Mouse (Mus musculus): ENCODE data around the gene Sirt1. TPM values are rescaled to one million over a fixed set of nuclear protein-coding genes. Genes with fewer than 3 reads are reported as not detected.

Sirt1 gene
- 5.4 and 6.8 TPM in 2 replicates for polyA plus RNA-seq (2016; fragmentation: Nextera tagmentation; extraction: Ambion mirVana)

DNA sequence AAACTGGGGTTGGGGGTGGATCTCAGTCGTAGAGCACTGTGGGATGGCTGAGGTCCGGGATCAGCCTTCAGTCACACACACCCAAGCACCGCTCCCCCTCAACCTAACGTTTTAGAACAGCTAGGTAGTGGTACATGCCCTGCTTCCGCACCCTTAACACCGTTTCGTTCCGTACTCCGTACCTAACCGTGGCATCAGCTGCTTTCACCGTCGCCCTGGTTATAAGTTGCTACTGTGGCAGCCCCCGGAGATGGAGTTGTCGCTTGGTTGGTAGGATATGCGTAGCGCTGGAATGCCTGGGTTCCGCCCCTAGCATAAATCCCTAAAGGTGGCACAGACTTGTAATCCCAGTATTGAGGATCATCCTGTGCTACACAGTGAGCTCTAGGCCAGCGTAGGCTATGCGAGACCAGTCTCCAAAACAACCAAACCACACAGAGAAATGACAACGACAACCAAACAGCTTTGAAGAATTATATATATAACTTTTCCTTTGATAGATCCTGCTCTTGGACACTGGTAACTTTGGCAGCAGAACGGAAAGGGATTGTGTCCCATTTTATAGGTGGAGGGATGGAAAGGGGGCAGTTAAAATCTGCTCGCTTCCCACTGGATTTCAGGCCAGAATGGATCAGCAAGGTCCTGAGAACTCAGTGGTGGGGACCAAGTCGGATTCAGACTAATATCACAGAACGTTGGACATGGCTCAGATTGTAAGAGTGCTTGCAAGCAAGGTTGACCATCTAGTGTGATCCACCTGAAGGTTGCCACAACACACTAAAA lies at the start of gene Sirt1:
Sirt1 (minus strand) TSS at position 207 of the 783 bp plus-strand sequence.
- Histone ChIP-seq H3K4me3 (peak within 1 kb of the TSS; percentile 65), H3K9me3 (no peaks in the 10 kb centered on the region), H3K4me1 (peaks cover 14% of the 10 kb centered on the region), H3K27ac (peak within 1 kb of the TSS; percentile 73), H3K36me3 (replicated peaks) (no peaks in the 10 kb centered on the region), H3K27me3 (ENCODE audit: poor library complexity, severe bottlenecking) (peaks cover 16% of the 10 kb centered on the region)
- 6% methylated on average over 24 of the region's 24 CpGs for WGBS
- DNase-seq (ENCODE audit: extremely low spot score, low spot score) = peak; percentile 23

DNA sequence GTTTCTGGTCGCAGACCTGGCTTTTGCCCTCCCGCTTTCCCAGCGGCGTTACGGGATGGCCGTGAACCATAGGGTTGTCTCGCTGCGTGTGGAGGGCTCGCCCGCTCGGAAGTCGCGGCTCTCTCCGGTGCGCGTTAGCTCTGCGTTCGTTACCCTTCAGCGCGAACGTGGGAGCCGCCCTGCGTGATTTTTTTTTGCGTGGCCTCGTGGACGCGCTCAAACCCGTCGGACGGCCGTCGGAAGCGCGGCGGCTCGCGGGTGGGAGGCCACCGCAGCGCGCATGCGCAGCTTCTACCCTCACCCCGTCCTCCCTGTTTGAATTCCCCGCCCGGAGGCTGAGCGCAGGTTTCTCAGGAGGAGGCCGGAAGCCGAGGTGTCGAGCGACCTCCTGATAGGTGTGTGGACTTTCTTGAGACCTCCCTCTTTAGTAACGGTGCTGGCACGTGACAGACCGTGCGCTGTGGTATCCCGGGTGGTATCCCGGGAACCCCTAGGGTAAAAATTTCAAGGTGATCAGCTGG lies 48.3 kb upstream of the Sirt1 start, which contains the start of gene Ctnna3:
Ctnna3 (plus strand) TSS at position 314 of the 521 bp plus-strand sequence.
- under 1% methylated on average over 55 of the region's 55 CpGs for WGBS
- peaks cover 6% of the 10 kb centered on the region; the same call in 1 of the 2 replicates for H3K4me1 ChIP-seq
- H3K9me3 ChIP-seq = no peaks in the 10 kb centered on the region
- peak within 1 kb of the TSS; percentile 94 for H3K27ac ChIP-seq
- H3K4me3 ChIP-seq = peak within 1 kb of the TSS; percentile 70
- no peaks in the 10 kb centered on the region for H3K36me3 ChIP-seq (replicated peaks)
- H3K27me3 ChIP-seq (ENCODE audit: poor library complexity, severe bottlenecking) = no peaks in the 10 kb centered on the region
- peak; percentile 92 for DNase-seq (ENCODE audit: extremely low spot score, low spot score)

DNA sequence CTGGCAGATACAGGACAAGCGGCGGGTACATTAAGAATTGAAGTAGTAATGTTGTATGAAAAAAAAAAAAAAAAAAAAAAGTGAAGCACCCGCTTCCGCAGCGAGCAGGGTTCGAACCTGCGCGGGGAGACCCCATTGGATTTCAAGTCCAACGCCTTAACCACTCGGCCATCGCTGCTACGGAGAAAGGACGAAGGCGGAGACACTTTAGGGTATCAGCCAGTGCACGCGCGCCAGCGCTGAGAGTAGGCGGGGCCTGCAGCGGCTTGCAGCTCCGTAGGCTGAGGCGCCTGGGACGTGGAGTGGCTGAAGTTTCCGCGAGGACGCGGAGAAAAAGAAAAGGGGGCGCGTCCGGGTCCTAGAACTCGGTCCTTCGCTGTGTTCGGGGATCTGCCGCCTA lies 47.9 kb upstream of the Sirt1 start:
- Histone ChIP-seq H3K27ac (peak overlapping the region; percentile 94), H3K36me3 (replicated peaks) (no peaks in the 10 kb centered on the region), H3K9me3 (no peaks in the 10 kb centered on the region), H3K4me3 (peak overlapping the region; percentile 70), H3K4me1 (peaks cover 6% of the 10 kb centered on the region; the same call in 1 of the 2 replicates), H3K27me3 (ENCODE audit: poor library complexity, severe bottlenecking) (no peaks in the 10 kb centered on the region)
- peak; percentile 100 for DNase-seq (ENCODE audit: extremely low spot score, low spot score)
- WGBS = 0% methylated on average over 34 of the region's 34 CpGs

DNA sequence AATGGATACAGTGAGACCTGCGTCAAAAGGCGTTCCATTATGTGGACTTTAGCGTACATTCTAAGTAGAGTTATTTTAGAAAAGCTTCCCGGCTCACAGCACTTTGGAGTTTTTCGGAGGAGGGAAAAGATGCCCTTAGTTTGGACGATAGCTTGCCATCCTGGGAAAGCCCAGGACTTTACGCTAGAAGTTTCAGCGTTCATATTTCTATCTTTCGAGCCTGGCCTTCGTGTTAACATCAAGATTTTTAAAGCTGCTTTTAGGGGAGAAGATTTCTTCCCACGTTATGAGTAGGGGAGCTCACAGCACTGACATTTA lies 47.5 kb upstream of the Sirt1 start:
- no peak for DNase-seq (ENCODE audit: extremely low spot score, low spot score)
- Histone ChIP-seq H3K4me3 (peak overlapping the region; percentile 70), H3K9me3 (no peaks in the 10 kb centered on the region), H3K27ac (peak overlapping the region; percentile 79), H3K36me3 (replicated peaks) (no peaks in the 10 kb centered on the region), H3K4me1 (peaks cover 6% of the 10 kb centered on the region; the same call in 1 of the 2 replicates), H3K27me3 (ENCODE audit: poor library complexity, severe bottlenecking) (no peaks in the 10 kb centered on the region)
- 4% methylated on average over 11 of the region's 11 CpGs for WGBS

DNA sequence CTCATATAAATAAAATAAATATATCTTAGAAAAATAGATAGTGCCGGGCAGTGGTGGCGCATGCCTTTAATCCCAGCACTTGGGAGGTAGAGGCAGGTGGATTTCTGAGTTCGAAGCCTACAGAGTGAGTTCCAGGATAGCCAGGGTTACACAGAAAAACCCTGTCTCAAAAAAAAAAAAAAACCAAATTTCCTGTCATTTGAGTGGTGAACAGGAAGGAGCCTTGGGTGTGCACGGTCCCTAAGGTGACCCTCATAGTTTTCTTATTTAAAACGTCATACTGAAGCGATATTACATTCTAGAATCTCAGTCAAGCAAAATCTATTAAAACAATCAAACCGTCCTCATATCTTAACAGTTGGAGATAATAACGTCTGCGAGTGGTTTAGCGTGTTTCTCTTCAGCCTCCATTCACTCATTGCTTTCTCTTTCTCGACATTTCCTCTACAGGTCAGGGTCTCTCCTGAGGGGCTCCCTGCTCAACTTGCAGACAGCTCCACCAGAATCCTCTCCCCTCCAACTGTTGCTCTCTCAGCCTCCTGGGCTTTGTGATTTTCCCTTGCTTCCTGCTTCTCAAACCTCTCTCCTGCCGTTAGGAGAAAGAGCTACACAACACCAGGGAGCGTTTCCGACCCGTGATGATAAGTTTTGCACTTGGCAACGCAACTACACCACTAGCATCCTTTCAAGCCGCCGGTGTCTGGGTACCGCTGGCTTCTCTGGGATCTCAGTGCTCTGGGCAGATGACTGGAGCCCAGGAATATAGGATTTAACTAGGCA lies 46.9 kb upstream of the Sirt1 start:
- Histone ChIP-seq H3K27me3 (ENCODE audit: poor library complexity, severe bottlenecking) (no peaks in the 10 kb centered on the region), H3K9me3 (no peaks in the 10 kb centered on the region), H3K27ac (peak overlapping the region; percentile 79), H3K4me1 (peaks cover 6% of the 10 kb centered on the region; the same call in 1 of the 2 replicates), H3K4me3 (peak overlapping the region; percentile 70), H3K36me3 (replicated peaks) (no peaks in the 10 kb centered on the region)
- peak; percentile 58 for DNase-seq (ENCODE audit: extremely low spot score, low spot score)
- 29% methylated on average over 19 of the region's 19 CpGs for WGBS

DNA sequence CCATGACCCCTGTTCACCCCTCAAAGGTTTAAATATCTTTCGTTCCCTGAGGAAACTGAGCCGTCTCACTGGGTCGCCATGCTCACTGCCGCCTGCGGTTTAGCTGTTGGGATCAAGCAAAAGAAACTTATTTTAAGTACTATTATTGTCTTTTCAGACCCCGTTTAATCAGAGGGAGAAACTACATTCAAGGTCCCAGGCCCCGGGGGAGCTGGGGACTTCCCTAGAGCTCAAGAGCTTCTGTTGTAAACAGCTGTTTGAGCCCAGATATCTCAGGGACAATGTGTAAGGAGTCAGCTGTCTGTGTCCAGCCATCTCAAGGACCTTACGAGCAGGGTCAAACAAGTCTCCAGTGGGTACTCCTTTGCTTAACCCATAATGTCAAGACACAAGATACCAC lies 45.6 kb upstream of the Sirt1 start:
- Histone ChIP-seq H3K9me3 (no peaks in the 10 kb centered on the region), H3K4me3 (no peak overlapping the region), H3K36me3 (replicated peaks) (no peaks in the 10 kb centered on the region), H3K4me1 (peaks cover 6% of the 10 kb centered on the region; the same call in 1 of the 2 replicates), H3K27ac (no peak overlapping the region), H3K27me3 (ENCODE audit: poor library complexity, severe bottlenecking) (no peaks in the 10 kb centered on the region)
- no peak for DNase-seq (ENCODE audit: extremely low spot score, low spot score)
- 81% methylated on average over 8 of the region's 8 CpGs for WGBS

DNA sequence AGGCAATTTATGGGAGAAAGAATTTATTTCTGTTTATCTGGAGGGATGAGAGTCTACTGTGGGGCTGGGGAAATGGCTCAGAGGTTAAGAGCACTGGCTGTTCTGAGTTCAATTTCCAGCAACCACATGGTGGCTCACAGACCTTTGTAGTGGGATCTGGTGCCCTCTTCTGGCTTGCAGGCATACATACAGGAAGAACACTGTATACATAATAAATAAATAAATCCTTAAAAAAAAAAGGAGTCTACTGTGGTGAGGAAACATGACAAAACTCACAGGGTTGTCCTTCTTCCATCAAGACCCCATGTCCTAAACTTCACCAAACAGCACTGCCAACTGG lies 42.9 kb upstream of the Sirt1 start:
- Histone ChIP-seq H3K27me3 (ENCODE audit: poor library complexity, severe bottlenecking) (no peaks in the 10 kb centered on the region), H3K27ac (no peak overlapping the region), H3K4me1 (peaks cover 6% of the 10 kb centered on the region; the same call in 1 of the 2 replicates), H3K36me3 (replicated peaks) (no peaks in the 10 kb centered on the region), H3K9me3 (no peaks in the 10 kb centered on the region), H3K4me3 (no peak overlapping the region)
- no peak for DNase-seq (ENCODE audit: extremely low spot score, low spot score)

DNA sequence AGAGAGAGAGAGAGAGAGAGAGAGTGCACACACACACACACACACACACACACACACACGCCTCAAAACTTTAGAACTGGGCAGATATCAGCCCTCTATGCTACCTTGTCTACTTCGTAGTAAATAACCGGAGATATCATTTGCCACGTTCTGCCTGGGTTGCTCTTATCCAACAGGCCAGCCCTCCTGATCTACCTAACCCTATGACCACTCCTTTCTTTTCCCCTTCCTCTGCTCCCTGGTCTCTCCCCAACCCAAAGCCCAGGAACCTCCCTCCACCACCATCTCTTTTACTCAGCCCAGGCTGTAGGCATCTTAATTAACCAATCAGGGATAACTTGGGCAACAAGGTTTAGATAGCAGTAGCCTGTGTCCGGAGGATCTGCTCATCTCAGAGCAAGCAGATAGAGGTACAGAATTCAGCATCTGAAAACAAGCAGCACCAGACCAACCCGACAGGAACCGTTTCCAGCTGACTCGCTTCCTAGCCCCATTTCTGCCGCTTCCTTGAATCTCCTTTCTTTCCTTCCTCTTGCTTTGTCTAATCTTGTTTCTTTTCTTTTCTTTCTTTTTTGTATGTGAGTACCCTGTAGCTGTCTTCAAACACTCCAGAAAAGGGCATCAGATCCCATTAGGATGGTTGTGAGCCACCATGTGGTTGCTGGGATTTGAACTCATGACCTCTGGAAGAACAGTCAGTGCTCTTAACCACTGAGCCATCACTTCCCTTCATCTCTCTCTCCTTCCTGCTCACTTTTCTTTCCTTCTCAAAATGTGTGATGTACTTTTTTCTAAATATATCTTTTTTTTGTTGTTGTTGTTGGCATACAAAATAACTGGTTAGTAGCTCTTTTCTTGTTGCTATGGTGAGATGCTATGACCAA lies 42.3 kb upstream of the Sirt1 start:
- Histone ChIP-seq H3K27ac (no peak overlapping the region), H3K4me1 (peaks cover 6% of the 10 kb centered on the region; the same call in 1 of the 2 replicates), H3K27me3 (ENCODE audit: poor library complexity, severe bottlenecking) (no peaks in the 10 kb centered on the region), H3K36me3 (replicated peaks) (no peaks in the 10 kb centered on the region), H3K9me3 (no peaks in the 10 kb centered on the region), H3K4me3 (no peak overlapping the region)
- no peak for DNase-seq (ENCODE audit: extremely low spot score, low spot score)
- 87% methylated on average over 9 of the region's 9 CpGs for WGBS

DNA sequence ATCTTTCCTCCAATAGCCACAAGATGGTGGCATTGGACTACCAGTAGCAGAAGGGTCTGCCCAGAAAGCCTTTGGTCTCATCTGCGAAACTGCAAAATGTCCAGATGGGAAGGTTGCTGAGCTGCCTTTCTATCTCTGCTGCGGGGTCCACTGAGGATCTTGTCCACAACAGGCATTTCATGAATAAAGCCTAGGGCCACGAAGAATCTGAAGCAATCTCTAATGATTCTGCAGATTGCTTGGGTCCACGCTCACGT lies 41.2 kb upstream of the Sirt1 start:
- DNase-seq (ENCODE audit: extremely low spot score, low spot score) = no peak
- WGBS = 92% methylated on average over 5 of the region's 5 CpGs
- Histone ChIP-seq H3K4me1 (no peaks in the 10 kb centered on the region), H3K27ac (no peak overlapping the region), H3K27me3 (ENCODE audit: poor library complexity, severe bottlenecking) (no peaks in the 10 kb centered on the region), H3K4me3 (no peak overlapping the region), H3K9me3 (no peaks in the 10 kb centered on the region), H3K36me3 (replicated peaks) (no peaks in the 10 kb centered on the region)

DNA sequence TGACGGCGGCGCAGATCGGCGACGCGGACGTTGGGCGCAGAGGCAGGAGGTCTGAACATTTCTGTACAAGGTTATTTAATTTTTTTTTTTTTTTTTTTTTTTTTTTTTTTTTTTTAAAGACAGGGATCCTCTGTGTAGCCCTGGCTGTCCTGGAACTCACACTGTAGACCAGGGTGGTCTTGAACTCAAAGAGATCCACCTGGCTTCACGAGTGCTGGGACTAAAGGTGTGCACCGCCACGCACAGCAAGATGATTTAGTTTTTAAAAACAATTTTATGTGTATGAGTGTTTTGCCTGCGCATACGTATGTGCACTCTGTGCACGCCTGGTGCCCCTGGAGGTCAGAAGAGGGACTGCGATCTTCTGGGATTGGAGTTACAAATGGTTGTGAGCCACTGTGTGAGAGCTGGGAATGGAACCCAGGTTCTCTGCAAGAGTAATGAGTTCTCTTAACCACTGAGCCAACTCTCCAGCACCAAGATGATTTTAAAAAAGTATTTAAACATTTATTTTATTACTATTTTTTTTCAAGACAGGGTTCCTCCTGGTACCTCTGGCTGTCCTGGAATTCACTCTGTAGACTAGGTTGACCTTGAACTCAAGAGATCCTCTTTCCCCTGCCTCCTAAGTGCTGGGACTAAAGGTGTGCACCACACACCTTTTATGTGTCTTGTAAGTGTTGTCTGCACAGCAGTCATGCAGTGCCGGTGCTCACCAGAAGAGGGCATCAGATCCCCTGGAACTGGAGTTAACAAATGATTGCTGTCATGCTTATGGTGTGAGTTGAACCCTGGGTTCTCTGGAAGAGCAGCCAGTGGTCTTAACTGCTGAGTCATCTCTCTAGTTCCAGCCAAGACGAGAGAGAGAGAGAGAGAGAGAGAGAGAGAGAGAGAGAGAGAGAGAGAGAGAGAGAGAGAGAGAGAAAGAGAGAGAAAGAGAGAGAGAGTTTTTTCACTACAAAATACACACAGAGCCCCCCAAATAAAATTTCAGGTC lies 40.5 kb upstream of the Sirt1 start, which contains the start of gene Gm7075:
Gm7075 (minus strand) TSS at position 51 of the 997 bp plus-strand sequence.
- H3K27me3 ChIP-seq (ENCODE audit: poor library complexity, severe bottlenecking) = no peaks in the 10 kb centered on the region
- H3K36me3 ChIP-seq (replicated peaks) = no peaks in the 10 kb centered on the region
- peak; percentile 55 for DNase-seq (ENCODE audit: extremely low spot score, low spot score)
- 92% methylated on average over 18 of the region's 18 CpGs for WGBS
- no peak within 1 kb of the TSS for H3K4me3 ChIP-seq
- no peak within 1 kb of the TSS for H3K27ac ChIP-seq
- H3K9me3 ChIP-seq = no peaks in the 10 kb centered on the region
- no peaks in the 10 kb centered on the region for H3K4me1 ChIP-seq

DNA sequence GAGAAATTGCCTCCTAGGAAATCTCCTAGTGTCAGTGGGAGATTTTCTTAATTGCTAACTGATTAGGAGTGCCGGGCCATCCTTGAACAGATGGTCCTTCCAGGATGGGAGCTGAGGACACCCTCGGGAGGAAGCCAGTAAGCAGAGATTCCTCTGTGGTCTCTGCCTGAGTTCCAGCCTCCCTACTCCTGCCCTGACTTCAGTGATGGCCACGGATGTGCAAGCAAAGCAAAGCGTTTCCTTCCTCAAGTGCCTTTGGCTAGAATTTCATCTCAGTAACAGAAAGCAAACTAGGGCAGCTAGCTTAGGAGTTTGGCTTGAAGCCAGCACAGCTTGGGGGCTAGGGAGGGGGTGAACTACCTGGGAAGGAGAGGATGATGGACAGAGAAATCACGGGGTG lies 35.6 kb upstream of the Sirt1 start:
- no peaks in the 10 kb centered on the region for H3K27me3 ChIP-seq (ENCODE audit: poor library complexity, severe bottlenecking)
- peaks cover 7% of the 10 kb centered on the region for H3K4me1 ChIP-seq
- H3K27ac ChIP-seq = no peak overlapping the region
- no peaks in the 10 kb centered on the region for H3K36me3 ChIP-seq (replicated peaks)
- H3K9me3 ChIP-seq = no peaks in the 10 kb centered on the region
- 76% methylated on average over 5 of the region's 5 CpGs for WGBS
- DNase-seq (ENCODE audit: extremely low spot score, low spot score) = no peak
- no peak overlapping the region for H3K4me3 ChIP-seq
